Mouse (Mus musculus) liver, postnatal 0 days (tissue): Measurements from ENCODE around the gene Snrnp25. TPM values are rescaled to one million over a fixed set of nuclear protein-coding genes. Genes with fewer than 3 reads are reported as not detected.

Experiments
- ATAC-seq: fragments of 200-750 bp; cut with Nextera tagmentation; 2 replicates; pipeline ENCODE4 v1.8.0; 2017; ENCODE audit warnings: mild to moderate bottlenecking, moderate library complexity
- DNase-seq: peaks from one replicate; pipeline ENCODE4 v3.0.0-alpha.2; 2016
- H3K27ac ChIP-seq: fragments of 300-500 bp; sonication (generic); 2 replicates; pipeline ENCODE4 v1.5.1; 2014; ENCODE audit warnings: antibody characterized with exemption, moderate library complexity, mild to moderate bottlenecking, low read depth
- H3K27me3 ChIP-seq: fragments of 300-500 bp; sonication (generic); 2 replicates; pipeline ENCODE4 v1.6.1; 2014; ENCODE audit warnings: low read length, control low read depth, mixed read lengths; ENCODE audit not compliant: insufficient read depth
- H3K36me3 ChIP-seq: fragments of 300-500 bp; sonication (generic); replicated peaks from 2 replicates; pipeline ENCODE4 v1.6.1; 2014; ENCODE audit warnings: mild to moderate bottlenecking, control low read depth, low read length, moderate library complexity, mixed read lengths; ENCODE audit not compliant: insufficient read depth
- H3K4me1 ChIP-seq: fragments of 300-500 bp; sonication (generic); 2 replicates; pipeline ENCODE4 v1.6.1; 2014; ENCODE audit warnings: antibody characterized with exemption, mild to moderate bottlenecking, control low read depth; ENCODE audit not compliant: insufficient read depth
- H3K4me2 ChIP-seq: fragments of 300-500 bp; sonication (generic); 2 replicates; pipeline ENCODE4 v1.6.1; 2014; ENCODE audit warnings: low read depth, mild to moderate bottlenecking, low read length, moderate library complexity, mixed read lengths
- H3K4me3 ChIP-seq: fragments of 300-500 bp; sonication (generic); 2 replicates; pipeline ENCODE4 v1.5.1; 2014; ENCODE audit warnings: low read depth, low read length
- H3K9ac ChIP-seq: fragments of 300-500 bp; sonication (generic); replicated peaks from 2 replicates; pipeline ENCODE4 v1.6.1; 2014; ENCODE audit warnings: mild to moderate bottlenecking, moderate library complexity
- H3K9me3 ChIP-seq: fragments of 300-500 bp; sonication (generic); 2 replicates; pipeline ENCODE4 v1.6.1; 2016; ENCODE audit warnings: mild to moderate bottlenecking, control low read depth, low read length, mixed read lengths
- CTCF ChIP-seq: sonication (generic); IDR thresholded peaks from 2 replicates; pipeline ENCODE4 v1.5.1; 2016; ENCODE audit warnings: antibody characterized with exemption, low read depth
- EP300 ChIP-seq: IDR thresholded peaks from 2 replicates; pipeline ENCODE4 v1.6.1; 2016; ENCODE audit warnings: antibody characterized with exemption, low read depth, mild to moderate bottlenecking
- WGBS: fragments of 180-500 bp; shearing (Covaris S2); extraction: QIAGEN DNeasy Blood & Tissue Kit; methylation state at CpG from one replicate; pipeline ENCODE4 v1.1.7; 2014; ENCODE audit not compliant: insufficient replicate concordance; 5-methylcytosine and 5-hydroxymethylcytosine counted together
- polyA plus RNA-seq: library from polyadenylated mRNA; unstranded; fragments of >200 nt; fragmentation: Nextera tagmentation; extraction: Ambion mirVana; gene quantifications from 2 replicates; pipeline ENCODE4 v1.2.1, GENCODE M21; 2015

Snrnp25 gene
- polyA plus RNA-seq, 1 experiment from 2014 or later, result 32.9 TPM

- peaks cover 28% of the 10 kb centered on the region for H3K4me1 ChIP-seq
- H3K9ac ChIP-seq, result peak overlapping the region; percentile 70
- DNase-seq, result peak; percentile 47
- H3K4me2 ChIP-seq, result peak overlapping the region; percentile 77
- peak; percentile 26 for ATAC-seq
- H3K27ac ChIP-seq, result peak overlapping the region; percentile 69
- peak overlapping the region; percentile 59 for H3K4me3 ChIP-seq
- no peaks in the 10 kb centered on the region for H3K36me3 ChIP-seq
- H3K9me3 ChIP-seq, result no peaks in the 10 kb centered on the region
- peaks cover 57% of the 10 kb centered on the region for H3K27me3 ChIP-seq
- 1% methylated on average over 46 of the region's 46 CpGs for WGBS
- TF ChIP-seq EP300 (no peak), CTCF (no peak)
These were observed 16.2 kb downstream of the Snrnp25 start for GRCm38 (mm10) chr11:32221225-32221950.

GRCm38 (mm10) chr11:32221951-32222409 is 16.8 kb downstream of the Snrnp25 start, which contains the start of gene Rhbdf1:
TSS of gene Rhbdf1 (minus strand) at chr11:32222300.
- no peak for TF ChIP-seq CTCF
- no peak for TF ChIP-seq EP300
- no peaks in the 10 kb centered on the region for H3K36me3 ChIP-seq
- ATAC-seq (peak; percentile 51), DNase-seq (peak; percentile 62)
- no peaks in the 10 kb centered on the region for H3K9me3 ChIP-seq
- H3K27me3 ChIP-seq, result peaks cover 57% of the 10 kb centered on the region
- H3K4me1 ChIP-seq, result peaks cover 32% of the 10 kb centered on the region
- peak within 1 kb of the TSS; percentile 59 for H3K4me3 ChIP-seq
- WGBS, result under 1% methylated on average over 55 of the region's 72 CpGs
- peak within 1 kb of the TSS; percentile 77 for H3K4me2 ChIP-seq
- peak within 1 kb of the TSS; percentile 69 for H3K27ac ChIP-seq
- peak within 1 kb of the TSS; percentile 70 for H3K9ac ChIP-seq

DNA sequence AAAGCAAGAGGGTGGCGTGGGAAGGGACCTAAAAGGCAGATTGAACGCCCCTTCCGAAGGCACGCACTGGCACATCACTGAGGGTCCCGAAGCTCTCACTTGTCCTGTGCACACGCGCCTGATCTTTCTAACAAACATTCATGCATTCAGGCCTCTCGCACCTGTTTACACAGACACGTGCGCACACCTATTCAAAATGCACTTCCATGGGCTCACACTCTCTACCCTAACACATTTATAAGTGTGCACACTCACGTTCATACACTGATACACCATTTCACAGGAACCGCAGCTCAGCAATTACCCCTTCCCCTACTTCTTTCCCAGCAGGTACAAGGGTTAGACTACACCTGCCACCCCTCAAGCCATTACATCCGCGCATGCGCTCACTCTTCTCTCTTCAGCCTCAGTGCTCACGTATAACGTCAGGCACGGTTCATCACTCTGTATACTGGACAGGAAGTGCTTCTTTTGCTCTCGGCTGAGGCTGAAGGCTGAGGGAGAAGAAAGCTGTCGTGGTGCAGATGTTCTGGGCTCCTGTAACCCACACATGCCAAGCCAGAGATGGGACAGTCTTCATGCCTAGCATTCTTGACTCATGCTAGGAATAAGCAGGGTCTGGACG is 17.5 kb downstream of the Snrnp25 start:
- Histone ChIP-seq H3K4me1 (peaks cover 35% of the 10 kb centered on the region), H3K27me3 (peaks cover 57% of the 10 kb centered on the region), H3K9ac (no peak overlapping the region; the same call in 1 of the 2 replicates), H3K36me3 (no peaks in the 10 kb centered on the region), H3K4me2 (peak overlapping the region; percentile 77), H3K27ac (0 out of 2 replicates have a peak overlapping the region, but pooled peaks have one; percentile 12), H3K4me3 (peak overlapping the region; percentile 59), H3K9me3 (no peaks in the 10 kb centered on the region)
- no peak for TF ChIP-seq CTCF
- no peak for TF ChIP-seq EP300
- DNase-seq (no peak), ATAC-seq (no peak)
- 11% methylated on average over 21 of the region's 21 CpGs for WGBS

- no peak overlapping the region for H3K27ac ChIP-seq
- TF ChIP-seq CTCF, result 0 out of 2 replicates have a peak, but pooled peaks have one; percentile 13
- TF ChIP-seq EP300, result no peak
- no peak overlapping the region; the same call in 1 of the 2 replicates for H3K9ac ChIP-seq
- DNase-seq (no peak), ATAC-seq (no peak)
- H3K27me3 ChIP-seq, result peaks cover 55% of the 10 kb centered on the region
- H3K4me2 ChIP-seq, result no peak overlapping the region
- H3K4me1 ChIP-seq, result peaks cover 35% of the 10 kb centered on the region
- H3K36me3 ChIP-seq, result no peaks in the 10 kb centered on the region
- no peaks in the 10 kb centered on the region for H3K9me3 ChIP-seq
- 54% methylated on average over 4 of the region's 4 CpGs for WGBS
- no peak overlapping the region for H3K4me3 ChIP-seq
These were observed 18.2 kb downstream of the Snrnp25 start for GRCm38 (mm10) chr11:32223297-32223967.

- H3K4me1 ChIP-seq, result peaks cover 35% of the 10 kb centered on the region
- peaks cover 49% of the 10 kb centered on the region for H3K27me3 ChIP-seq
- no peak for ATAC-seq
These were observed 19.4 kb downstream of the Snrnp25 start for GRCm38 (mm10) chr11:32224468-32225139.

More at GRCm38 (mm10) chr11:32224468-32225139, 19.4 kb downstream of the Snrnp25 start:
- H3K36me3 ChIP-seq, result peaks cover 8% of the 10 kb centered on the region
- no peak overlapping the region for H3K4me2 ChIP-seq
- no peak overlapping the region for H3K4me3 ChIP-seq
- TF ChIP-seq EP300 (no peak), CTCF (no peak)
- H3K9ac ChIP-seq, result 0 out of 2 replicates have a peak overlapping the region, but pooled peaks have one; percentile 11
- DNase-seq, result peak; percentile 80
- 6% methylated on average over 4 of the region's 4 CpGs for WGBS
- no peaks in the 10 kb centered on the region for H3K9me3 ChIP-seq
- peak overlapping the region; percentile 77 for H3K27ac ChIP-seq
